Mouse (Mus musculus): ENCODE data around the gene Sv2a. TPM values are rescaled to one million over a fixed set of nuclear protein-coding genes. Genes with fewer than 3 reads are reported as not detected.

The Sv2a gene
- total RNA-seq, 2 experiments from 2014 or later: 19.3 to 20.6 TPM

Small RNA genes lying within 50 kb of the gene (microRNA-seq; reads per million reads assigned to microRNA genes)
- 0 to 0.20 reads per million in 2 experiments for gene Gm44492
- gene Gm47311: 0 reads per million in 2 experiments

Other genes starting within 250 kb of the Sv2a start
- gene Plekho1, start 185.2 kb upstream of the Sv2a start, total RNA-seq (2021): 100 to 1,000 TPM; 141 to 164 TPM
- gene Vps45, start 122.7 kb upstream of the Sv2a start, total RNA-seq (2021): 10 to 100 TPM; 33.7 to 34.5 TPM
- 10 to 100 TPM; 45.7 to 47.4 TPM for gene Otud7b, start 76.6 kb upstream of the Sv2a start, total RNA-seq (2021)
- 1 to 10 TPM; 4.2 to 4.6 TPM for gene Mtmr11, start 19.1 kb upstream of the Sv2a start, total RNA-seq (2021)
- gene Sf3b4, start 8.8 kb upstream of the Sv2a start, total RNA-seq (2021): 10 to 100 TPM; 34.1 to 36.8 TPM
- gene Bola1, start 38.6 kb downstream of the Sv2a start, total RNA-seq (2021): 10 to 100 TPM; 18.8 to 20.9 TPM
- gene Hist2h2ab, start 38.7 kb downstream of the Sv2a start, total RNA-seq (2021): 10 to 100 TPM; 25.5 to 29.9 TPM
- gene Hist2h2ac, start 39.7 kb downstream of the Sv2a start, total RNA-seq (2021): 100 to 1,000 TPM; 205 to 211 TPM
- gene Hist2h2be, start 40.0 kb downstream of the Sv2a start, total RNA-seq (2021): 1 to 10 TPM; 5.7 to 5.8 TPM
- 100 to 1,000 TPM; 209 to 211 TPM for gene Hist2h3c2, start 58.0 kb downstream of the Sv2a start, total RNA-seq (2021)
- 1,000 to 10,000 TPM; 1,222 to 1,254 TPM for gene Hist2h2aa2, start 59.1 kb downstream of the Sv2a start, total RNA-seq (2021)
- 10 to 100 TPM; 26.8 to 30.1 TPM for gene Hist2h2aa1, start 64.3 kb downstream of the Sv2a start, total RNA-seq (2021)
- under 1 TPM; 0.16 to 0.81 TPM for gene Hist2h3c1, start 65.5 kb downstream of the Sv2a start, total RNA-seq (2021)
- gene Hist2h4, start 82.2 kb downstream of the Sv2a start, total RNA-seq (2021): 10 to 100 TPM; 81.1 to 87.3 TPM
- 100 to 1,000 TPM; 856 to 901 TPM for gene Hist2h3b, start 87.5 kb downstream of the Sv2a start, total RNA-seq (2021)
- gene Hist2h2bb, start 88.6 kb downstream of the Sv2a start, total RNA-seq (2021): 100 to 1,000 TPM; 767 to 799 TPM
- under 1 TPM; 0.57 to 0.70 TPM for gene Fcgr1, start 112.8 kb downstream of the Sv2a start, total RNA-seq (2021)